Mouse (Mus musculus) brain, embryonic 14.5 days (tissue): ENCODE results near the gene Mrps18c.

ENCODE experiments used
- CTCF ChIP-seq: fragments of 200-500 bp; IDR thresholded peaks from 2 replicates; pipeline ENCODE4 v1.5.1; 2012; ENCODE audit warnings: inconsistent platforms, mild to moderate bottlenecking, moderate library complexity, borderline replicate concordance; ENCODE audit not compliant: insufficient read depth, insufficient read length; ENCODE audit errors: extremely low read depth
- POLR2A ChIP-seq: fragments of 200-500 bp; IDR thresholded peaks from 2 replicates; pipeline ENCODE4 v1.6.1; 2012; ENCODE audit warnings: mild to moderate bottlenecking, inconsistent platforms, borderline replicate concordance; ENCODE audit not compliant: poor library complexity, insufficient read depth, insufficient read length, severe bottlenecking; ENCODE audit errors: extremely low read depth

GRCm38 (mm10) chr5:100837907-100838306 lies 39.5 kb downstream of the Mrps18c start:
- TF ChIP-seq POLR2A: no peak
- TF ChIP-seq CTCF: no peak
